12 mouse cellular contexts compared by ENCODE assay signal in the genomic region with DNA sequence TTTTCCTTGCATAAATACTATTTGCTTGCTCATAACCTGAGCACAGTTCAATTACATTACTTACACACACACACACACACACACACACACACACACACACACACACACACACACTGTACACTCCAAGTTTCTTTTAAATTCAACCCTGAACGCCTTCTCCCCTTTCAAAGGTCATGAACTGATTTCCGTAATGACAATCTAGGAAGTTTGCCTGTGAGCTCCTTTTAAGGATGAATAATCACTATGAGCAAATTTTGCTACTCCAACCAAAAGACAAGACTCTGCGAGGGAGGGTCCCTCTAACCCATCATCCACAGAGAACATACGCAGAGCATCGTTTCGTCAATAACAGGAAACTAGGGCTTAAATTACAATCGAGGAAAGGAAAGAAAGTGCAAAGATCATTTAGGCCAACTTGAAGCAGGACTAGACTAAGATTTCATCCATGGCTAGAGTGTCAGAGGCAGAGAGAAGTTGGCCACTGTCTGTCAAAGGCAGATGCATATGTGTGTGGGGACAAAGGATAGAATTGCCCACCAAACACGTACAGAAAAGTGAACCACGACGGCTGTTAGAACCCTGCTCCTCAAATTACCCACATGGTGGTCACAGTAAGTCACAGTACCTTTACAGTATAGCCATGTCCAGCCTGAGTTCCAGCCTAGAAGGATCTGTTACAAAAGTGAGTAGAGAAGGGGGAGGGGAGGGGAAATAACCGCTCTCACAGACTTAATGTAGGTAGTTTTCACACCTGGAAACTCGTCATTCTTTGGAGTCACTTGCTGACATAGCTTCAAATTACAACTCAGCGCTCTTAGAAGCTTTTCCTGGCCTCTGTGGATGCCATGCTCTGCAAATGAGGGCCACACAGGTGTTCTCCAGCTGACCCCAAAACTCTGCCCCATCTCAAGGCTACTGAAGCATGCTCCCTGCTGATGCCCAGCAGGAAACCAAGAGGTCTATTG. TPM values are rescaled to one million over a fixed set of nuclear protein-coding genes. Genes with fewer than 3 reads are reported as not detected.
DNase-seq lines count a peak whose midpoint lies in the region; ATAC-seq and TF ChIP-seq lines count a peak whose summit lies in the region.
"Had no signal": no experiment of that assay in that cellular context is flagged by ENCODE, and none has a peak within 500 bp of the region (broad histone marks: within the 10 kb centered on the region; RNA-seq: fewer than 3 reads in every experiment).

No protein-coding gene starts in this region.

- H3K9me3 ChIP-seq in liver, embryonic 12.5 days (replicated peaks) = no peaks in the 10 kb centered on the region
- no peaks in the 10 kb centered on the region for H3K9me3 ChIP-seq in liver, postnatal 0 days (ENCODE audit: low read length)
- no peaks in the 10 kb centered on the region for H3K9me3 ChIP-seq in embryonic facial prominence, embryonic 12.5 days

- no peak for TF ChIP-seq EP300 in liver, postnatal 0 days (IDR thresholded peaks at IDR 0.05; ENCODE audit: low read depth)

- peak overlapping the region; percentile 54 for H3K27ac ChIP-seq in liver, embryonic 12.5 days
- H3K27ac ChIP-seq in liver, postnatal 0 days (ENCODE audit: low read depth) = no peak overlapping the region
- peak overlapping the region; percentile 90 for H3K27ac ChIP-seq in embryonic facial prominence, embryonic 12.5 days
- H3K27ac ChIP-seq: macrophage had no signal

- H3K9ac ChIP-seq in liver, embryonic 12.5 days = no peak overlapping the region
- no peak overlapping the region for H3K9ac ChIP-seq in liver, postnatal 0 days (replicated peaks)
- no peak overlapping the region for H3K9ac ChIP-seq in embryonic facial prominence, embryonic 12.5 days

- H3K4me3 ChIP-seq in liver, embryonic 12.5 days = no peak overlapping the region
- H3K4me3 ChIP-seq in liver, postnatal 0 days (ENCODE audit: low read depth, low read length) = no peak overlapping the region
- H3K4me3 ChIP-seq in embryonic facial prominence, embryonic 12.5 days = no peak overlapping the region

- TF ChIP-seq CTCF in liver, postnatal 0 days (IDR thresholded peaks at IDR 0.05; ENCODE audit: low read depth) = no peak

- no peak for DNase-seq in liver, postnatal 0 days
- peak; percentile 81 for DNase-seq in forelimb bud, embryonic 11.5 days (ENCODE audit: low read depth, low spot score)
- DNase-seq in mesoderm, embryonic 11.5 days (ENCODE audit: low read depth, low spot score) = peak; percentile 53
- DNase-seq in adrenal gland, adult 18-20 months (ENCODE audit: low spot score in 2 of 2) = no peak
- DNase-seq in right cerebral cortex, adult 18-20 months = no peak
- no peak for DNase-seq in layer of hippocampus, postnatal 25 days (ENCODE audit: extremely low spot score in 1 of 2, low spot score in 1 of 2)
- DNase-seq: gastrocnemius, postnatal 14 days; right cerebral cortex, postnatal 4 days had no signal

- H3K4me1 ChIP-seq in liver, embryonic 12.5 days = peaks cover 47% of the 10 kb centered on the region
- H3K4me1 ChIP-seq in liver, postnatal 0 days (ENCODE audit: insufficient read depth) = peaks cover 15% of the 10 kb centered on the region
- H3K4me1 ChIP-seq in embryonic facial prominence, embryonic 12.5 days = peaks cover 44% of the 10 kb centered on the region

- no peaks in the 10 kb centered on the region for H3K27me3 ChIP-seq in liver, embryonic 12.5 days (replicated peaks)
- H3K27me3 ChIP-seq in liver, postnatal 0 days (ENCODE audit: insufficient read depth, low read length) = no peaks in the 10 kb centered on the region
- H3K27me3 ChIP-seq in embryonic facial prominence, embryonic 12.5 days = no peaks in the 10 kb centered on the region
- H3K27me3 ChIP-seq: Patski had no signal

- H3K4me2 ChIP-seq in liver, embryonic 12.5 days = no peak overlapping the region
- no peak overlapping the region for H3K4me2 ChIP-seq in liver, postnatal 0 days (ENCODE audit: low read depth, low read length)
- H3K4me2 ChIP-seq in embryonic facial prominence, embryonic 12.5 days (replicated peaks) = peak overlapping the region; percentile 13; the same call in 1 of the 2 replicates

- 59% methylated on average over 13 of the region's 13 CpGs for WGBS in liver, embryonic 12.5 days (ENCODE audit: insufficient replicate concordance)
- 59% methylated on average over 13 of the region's 13 CpGs for WGBS in liver, postnatal 0 days (ENCODE audit: insufficient replicate concordance)
- WGBS in embryonic facial prominence, embryonic 12.5 days = 6% methylated on average over 13 of the region's 13 CpGs

- no peaks in the 10 kb centered on the region for H3K36me3 ChIP-seq in liver, embryonic 12.5 days
- H3K36me3 ChIP-seq in liver, postnatal 0 days (replicated peaks; ENCODE audit: insufficient read depth, low read length) = no peaks in the 10 kb centered on the region
- no peaks in the 10 kb centered on the region for H3K36me3 ChIP-seq in embryonic facial prominence, embryonic 12.5 days

- no peak for ATAC-seq in liver, embryonic 12.5 days
- ATAC-seq in liver, postnatal 0 days = no peak
- 0 out of 2 replicates have a peak, but pooled peaks have one; percentile 11 for ATAC-seq in embryonic facial prominence, embryonic 12.5 days (ENCODE audit: insufficient number of reproducible peaks, insufficient read depth, low FRiP score, low TSS enrichment)
- ATAC-seq: Patski had no signal

RNA-seq across cellular contexts. Expression of a gene that starts 44.6 kb away (rescaled TPM):
- polyA plus RNA-seq in liver, embryonic 12.5 days (2016; fragmentation: Nextera tagmentation; extraction: Ambion mirVana) = 26.1 and 26.2 TPM in 2 replicates
- polyA plus RNA-seq in liver, postnatal 0 days (2015; fragmentation: Nextera tagmentation; extraction: Ambion mirVana) = 29.0 and 31.3 TPM in 2 replicates
- 197 and 224 TPM in 2 replicates for polyA plus RNA-seq in embryonic facial prominence, embryonic 12.5 days (2016; fragmentation: Nextera tagmentation; extraction: Ambion mirVana)
- total RNA-seq in adrenal gland, adult 18-20 months (2021) = 100 to 1,000 TPM; 320 to 335 TPM
- total RNA-seq in layer of hippocampus, postnatal 25 days (2021) = 1,000 to 10,000 TPM; 1,211 to 1,267 TPM

Comparison
In these comparisons a context has a peak if more than half of its experiments do, and no peak if none do; other contexts are left out.
1. DNase-seq: peak in forelimb bud, embryonic 11.5 days (single experiment) and mesoderm, embryonic 11.5 days (single experiment); none in liver, postnatal 0 days (single experiment), adrenal gland, adult 18-20 months (0 of 2), right cerebral cortex, adult 18-20 months (single experiment) and layer of hippocampus, postnatal 25 days (0 of 2).